Mouse (Mus musculus) myocyte (in vitro differentiated cells): ENCODE data around the gene Mpz. TPM values are rescaled to one million over a fixed set of nuclear protein-coding genes. Genes with fewer than 3 reads are reported as not detected.

ENCODE experiments used
- H3K27me3 ChIP-seq: one replicate; pipeline ENCODE4 v1.6.1; 2011; ENCODE audit not compliant: control insufficient read depth, insufficient read depth, insufficient read length
- H3K36me3 ChIP-seq: one replicate; pipeline ENCODE4 v1.6.1; 2011; ENCODE audit not compliant: control insufficient read depth, insufficient read depth
- H3K4me2 ChIP-seq: one replicate; pipeline ENCODE4 v1.6.1; 2011; ENCODE audit warnings: low read depth, control low read depth
- H3K4me3 ChIP-seq: one replicate; pipeline ENCODE4 v1.5.1; 2011; ENCODE audit warnings: mild to moderate bottlenecking, control low read depth, moderate library complexity
- H3K79me2 ChIP-seq: one replicate; pipeline ENCODE4 v1.6.1; 2011; ENCODE audit not compliant: control insufficient read depth, insufficient read depth
- H3ac ChIP-seq: one replicate; pipeline ENCODE4 v1.6.1; 2011; ENCODE audit not compliant: control insufficient read depth, insufficient read length
- CEBPB ChIP-seq: IDR thresholded peaks from 2 replicates; pipeline ENCODE4 v1.6.1; 2011; ENCODE audit warnings: mild to moderate bottlenecking, moderate library complexity; ENCODE audit not compliant: poor library complexity, insufficient read depth, severe bottlenecking
- E2F4 ChIP-seq: IDR thresholded peaks from one replicate; pipeline ENCODE4 v1.6.1; 2011; ENCODE audit warnings: mild to moderate bottlenecking, control low read depth, moderate library complexity; ENCODE audit not compliant: insufficient read depth
- MAX ChIP-seq: IDR thresholded peaks from one replicate; pipeline ENCODE4 v1.6.1; 2011; ENCODE audit warnings: low read depth, mild to moderate bottlenecking, control low read depth
- MYOD1 ChIP-seq, 3 experiments: IDR thresholded peaks; one replicate each; pipeline ENCODE4 v1.6.1; 2011; ENCODE audit warnings: control low read depth in 2 of 3, low read depth in 2 of 3, mild to moderate bottlenecking in 2 of 3, moderate library complexity in 1 of 3; ENCODE audit not compliant: insufficient read length in 2 of 3, control insufficient read depth in 1 of 3
- MYOG ChIP-seq, 3 experiments: IDR thresholded peaks; one replicate each; pipeline ENCODE4 v1.6.1; 2011; ENCODE audit warnings: control low read depth in 2 of 3, low read depth in 2 of 3, mild to moderate bottlenecking in 2 of 3; ENCODE audit not compliant: insufficient read length in 2 of 3, control insufficient read depth in 1 of 3, insufficient read depth in 1 of 3
- POLR2A ChIP-seq: IDR thresholded peaks from one replicate; pipeline ENCODE4 v1.6.1; 2011; ENCODE audit warnings: low read depth, mild to moderate bottlenecking, control low read depth, moderate library complexity; ENCODE audit not compliant: insufficient read length
- POLR2AphosphoS2 ChIP-seq: IDR thresholded peaks from one replicate; pipeline ENCODE4 v1.6.1; 2011; ENCODE audit warnings: low read depth, control low read depth; ENCODE audit not compliant: insufficient read length
- REST ChIP-seq: IDR thresholded peaks from one replicate; pipeline ENCODE4 v1.6.1; 2011; ENCODE audit warnings: mild to moderate bottlenecking, control low read depth, moderate library complexity; ENCODE audit not compliant: insufficient read depth, insufficient read length
- SRF ChIP-seq: IDR thresholded peaks from one replicate; pipeline ENCODE4 v1.6.1; 2011; ENCODE audit warnings: low read depth; ENCODE audit not compliant: control insufficient read depth, insufficient read length
- TCF12 ChIP-seq: IDR thresholded peaks from one replicate; pipeline ENCODE4 v1.6.1; 2011; ENCODE audit warnings: mild to moderate bottlenecking, control low read depth; ENCODE audit not compliant: poor library complexity, insufficient read depth, severe bottlenecking
- TCF3 ChIP-seq: IDR thresholded peaks from one replicate; pipeline ENCODE4 v1.6.1; 2011; ENCODE audit warnings: low read depth, control low read depth; ENCODE audit not compliant: insufficient read length
- USF1 ChIP-seq: IDR thresholded peaks from one replicate; pipeline ENCODE4 v1.6.1; 2011; ENCODE audit warnings: low read depth, mild to moderate bottlenecking, control low read depth, moderate library complexity
- polyA plus RNA-seq: library from polyadenylated mRNA; unstranded; fragments of >200 nt; fragmentation: generic; extraction: Trizol; gene quantifications from one replicate; pipeline ENCODE4 v1.2.1, GENCODE M21; 2012; ENCODE audit warnings: missing spikeins

The Mpz gene
- polyA plus RNA-seq, 1 experiment = 0.11 TPM

DNA sequence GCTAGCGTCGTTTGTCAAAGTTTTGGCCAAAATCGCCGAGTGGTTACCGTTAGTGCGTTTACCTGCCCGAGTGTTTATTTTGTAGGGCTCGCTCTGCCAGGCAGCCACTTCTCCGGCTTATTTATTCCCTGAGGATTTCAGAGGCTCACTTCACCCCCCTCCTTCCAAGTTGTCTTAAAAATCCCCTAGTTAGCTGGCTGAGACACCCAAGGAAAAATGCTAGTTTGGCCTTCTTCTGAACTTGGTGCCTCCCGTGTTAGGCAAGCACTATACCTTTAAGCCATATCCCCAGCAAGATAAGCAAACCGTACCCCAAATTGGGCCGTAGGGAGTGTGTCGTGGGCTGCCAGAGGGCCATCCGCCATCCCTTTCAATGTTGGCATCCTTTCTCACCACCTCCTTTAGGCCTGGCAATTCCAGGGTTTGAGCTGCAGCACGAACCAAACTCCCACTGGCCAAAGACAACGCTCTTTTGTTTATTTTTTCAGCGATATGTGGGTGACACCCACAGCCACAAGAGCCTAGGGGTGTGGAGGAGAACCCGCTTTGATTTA is 404 bp downstream of the Mpz start:
- peak overlapping the region; percentile 39 for H3ac ChIP-seq
- no peaks in the 10 kb centered on the region for H3K36me3 ChIP-seq
- H3K4me3 ChIP-seq = peak overlapping the region; percentile 98
- peaks cover 33% of the 10 kb centered on the region for H3K79me2 ChIP-seq
- TF ChIP-seq POLR2A (peak; percentile 12), MYOG (IDR thresholded peaks at IDR 0.05; ENCODE audit: control insufficient read depth in 1 of 3, insufficient read depth in 1 of 3, insufficient read length in 2 of 3, low read depth in 2 of 3) (no peak), POLR2AphosphoS2 (peak; percentile 43)
- peak overlapping the region; percentile 99 for H3K4me2 ChIP-seq
- no peaks in the 10 kb centered on the region for H3K27me3 ChIP-seq

DNA sequence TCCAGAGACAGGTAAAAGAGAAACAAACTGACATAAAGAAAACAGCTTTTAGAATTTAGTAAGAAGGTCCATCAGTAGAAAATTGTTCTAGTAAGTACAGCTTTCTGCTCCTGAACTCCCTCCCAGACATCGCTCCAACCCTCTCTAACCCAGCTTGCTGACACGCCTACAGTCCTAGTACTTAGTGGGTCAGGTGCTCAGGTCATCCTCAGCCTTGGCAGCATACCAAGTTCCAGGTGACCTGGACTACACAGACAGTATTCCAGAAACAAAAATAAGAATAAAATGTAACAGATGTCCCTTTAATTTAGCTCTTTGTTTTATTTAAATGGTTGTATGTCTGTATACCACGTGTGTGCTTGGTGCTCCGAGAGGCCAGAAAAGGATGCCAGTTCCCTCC is 1.5 kb downstream of the Mpz start:
- no peak overlapping the region for H3K4me3 ChIP-seq
- H3ac ChIP-seq = no peak overlapping the region
- no peaks in the 10 kb centered on the region for H3K27me3 ChIP-seq
- TF ChIP-seq MAX = no peak
- no peak for TF ChIP-seq POLR2AphosphoS2
- no peak for TF ChIP-seq REST
- no peak for TF ChIP-seq POLR2A
- no peak for TF ChIP-seq E2F4
- TF ChIP-seq TCF3 = no peak
- no peak for TF ChIP-seq USF1
- TF ChIP-seq MYOD1 (IDR thresholded peaks at IDR 0.05; ENCODE audit: control insufficient read depth in 1 of 3, insufficient read length in 2 of 3, low read depth in 2 of 3) = no peak
- TF ChIP-seq TCF12 = no peak
- no peak for TF ChIP-seq SRF
- TF ChIP-seq MYOG (IDR thresholded peaks at IDR 0.05; ENCODE audit: control insufficient read depth in 1 of 3, insufficient read depth in 1 of 3, insufficient read length in 2 of 3, low read depth in 2 of 3) = no peak
- no peak for TF ChIP-seq CEBPB
- no peak overlapping the region for H3K4me2 ChIP-seq
- peaks cover 33% of the 10 kb centered on the region for H3K79me2 ChIP-seq
- H3K36me3 ChIP-seq = no peaks in the 10 kb centered on the region

DNA sequence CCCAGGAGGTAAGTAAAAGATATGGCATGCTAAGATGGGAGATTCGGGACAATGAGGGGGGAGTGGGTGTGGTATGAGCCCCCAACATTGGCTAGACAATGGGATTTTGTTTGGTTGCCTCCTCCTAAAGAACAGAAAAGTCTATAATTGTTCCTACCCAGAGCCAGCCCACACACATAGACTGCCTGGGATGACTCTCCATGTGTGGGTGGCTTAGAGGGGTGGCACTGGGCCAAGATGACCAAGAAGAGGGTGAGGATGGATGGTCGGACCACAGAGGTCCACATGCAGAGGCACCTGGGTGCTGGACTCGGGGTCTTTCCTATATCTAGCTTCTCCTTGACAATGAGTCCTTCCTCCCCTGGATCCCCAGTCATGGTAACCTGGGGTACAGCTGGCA is 6.1 kb downstream of the Mpz start:
- no peak overlapping the region for H3ac ChIP-seq
- H3K79me2 ChIP-seq = no peaks in the 10 kb centered on the region
- no peaks in the 10 kb centered on the region for H3K36me3 ChIP-seq
- H3K4me2 ChIP-seq = no peak overlapping the region
- H3K4me3 ChIP-seq = no peak overlapping the region
- H3K27me3 ChIP-seq = no peaks in the 10 kb centered on the region
- TF ChIP-seq CEBPB = no peak
- TF ChIP-seq TCF12 = no peak
- TF ChIP-seq MYOD1 (IDR thresholded peaks at IDR 0.05; ENCODE audit: control insufficient read depth in 1 of 3, insufficient read length in 2 of 3, low read depth in 2 of 3) = no peak
- no peak for TF ChIP-seq POLR2A
- TF ChIP-seq REST = no peak
- no peak for TF ChIP-seq SRF
- TF ChIP-seq POLR2AphosphoS2 = no peak
- no peak for TF ChIP-seq MAX
- TF ChIP-seq E2F4 = no peak
- no peak for TF ChIP-seq MYOG (IDR thresholded peaks at IDR 0.05; ENCODE audit: control insufficient read depth in 1 of 3, insufficient read depth in 1 of 3, insufficient read length in 2 of 3, low read depth in 2 of 3)
- TF ChIP-seq TCF3 = no peak
- no peak for TF ChIP-seq USF1

DNA sequence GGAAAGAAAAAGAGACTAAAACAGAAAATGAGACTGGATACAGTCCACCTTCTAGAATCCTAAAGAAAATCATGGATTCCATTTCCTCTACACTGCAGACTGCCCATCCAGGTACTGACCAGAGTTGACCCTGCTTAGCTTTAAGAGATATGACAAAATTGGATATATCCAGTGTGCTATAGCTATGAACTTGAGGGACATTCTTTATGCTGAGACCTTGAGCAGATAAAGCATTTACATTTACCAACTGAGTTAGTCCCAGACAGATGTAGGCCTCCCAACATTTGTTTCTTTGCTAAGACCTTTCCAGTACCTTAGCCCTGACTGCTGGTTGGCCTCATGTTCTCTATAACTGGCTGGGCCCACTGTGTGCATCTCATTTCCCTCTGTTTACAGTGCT is 7.5 kb downstream of the Mpz start:
- Histone ChIP-seq H3K27me3 (no peaks in the 10 kb centered on the region), H3K79me2 (no peaks in the 10 kb centered on the region), H3K4me3 (no peak overlapping the region), H3K4me2 (no peak overlapping the region), H3ac (no peak overlapping the region), H3K36me3 (no peaks in the 10 kb centered on the region)
- no peak for TF ChIP-seq E2F4
- TF ChIP-seq MYOD1 (IDR thresholded peaks at IDR 0.05; ENCODE audit: control insufficient read depth in 1 of 3, insufficient read length in 2 of 3, low read depth in 2 of 3) = no peak
- no peak for TF ChIP-seq MAX
- no peak for TF ChIP-seq TCF3

DNA sequence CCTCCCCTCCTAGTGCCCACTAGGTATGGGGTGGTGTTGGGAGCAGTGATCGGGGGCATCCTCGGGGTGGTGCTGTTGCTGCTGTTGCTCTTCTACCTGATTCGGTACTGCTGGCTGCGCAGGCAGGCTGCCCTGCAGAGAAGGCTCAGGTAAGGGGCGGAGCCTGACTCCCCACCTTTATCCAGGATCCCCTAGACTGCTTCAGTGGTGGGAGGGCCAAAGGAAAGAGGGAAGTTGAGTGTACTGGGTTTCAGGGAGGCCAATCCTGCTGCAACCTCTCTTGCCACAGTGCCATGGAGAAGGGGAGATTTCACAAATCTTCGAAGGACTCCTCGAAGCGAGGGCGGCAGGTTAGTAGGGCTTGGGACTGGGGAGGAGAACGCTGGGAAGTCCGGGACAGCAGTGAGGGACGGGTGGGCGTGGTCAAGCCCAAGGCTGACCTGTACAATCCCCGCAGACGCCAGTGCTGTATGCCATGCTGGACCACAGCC is 9.0 kb downstream of the Mpz start:
- H3ac ChIP-seq = no peak overlapping the region
- H3K4me3 ChIP-seq = no peak overlapping the region
- H3K4me2 ChIP-seq = no peak overlapping the region
- no peak for TF ChIP-seq SRF
- no peak for TF ChIP-seq USF1
- H3K79me2 ChIP-seq = no peaks in the 10 kb centered on the region
- H3K27me3 ChIP-seq = no peaks in the 10 kb centered on the region
- no peaks in the 10 kb centered on the region for H3K36me3 ChIP-seq
